Mouse (Mus musculus): ENCODE results near the gene Igf2r. TPM values are rescaled to one million over a fixed set of nuclear protein-coding genes. Genes with fewer than 3 reads are reported as not detected.
"Not testable (repeated sequence)": the region's sequence is repeated elsewhere in the genome, so short reads cannot be mapped to it uniquely, and the experiment has no call there.

Gene Igf2r
- polyA plus RNA-seq, 1 experiment from 2014 or later = 20.5 TPM

DNA sequence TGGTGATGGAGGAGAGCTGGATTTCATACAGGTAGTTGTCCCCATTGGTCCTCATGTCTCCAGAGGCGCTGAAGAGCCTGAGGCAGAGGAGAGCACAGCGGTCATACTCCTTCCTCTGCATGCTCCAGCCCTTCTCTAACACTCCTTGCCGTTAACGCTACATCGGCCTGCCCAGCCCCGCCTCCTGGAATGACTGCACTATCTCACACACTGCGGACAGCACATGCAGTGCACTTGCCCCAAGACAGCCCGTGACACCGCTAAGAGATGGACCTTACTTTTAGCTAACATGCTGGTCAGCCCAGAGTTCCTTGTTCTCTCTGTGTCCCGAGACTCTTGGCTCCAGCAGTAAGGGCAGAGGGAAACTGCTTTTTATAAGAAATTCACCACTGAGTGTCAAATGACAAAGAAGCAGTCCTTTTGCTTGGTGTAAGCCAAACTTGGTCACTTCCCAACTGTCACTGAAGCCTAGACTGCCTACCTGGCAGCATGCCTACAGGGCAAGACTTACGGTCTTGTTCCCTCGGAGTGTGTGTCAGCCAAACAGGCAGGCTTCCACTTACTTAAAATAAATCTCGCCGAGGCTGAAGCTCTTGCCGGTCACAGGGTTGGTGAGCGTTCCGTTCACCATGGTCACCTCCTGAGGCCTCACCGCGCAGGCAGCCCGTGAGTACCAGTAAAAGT, 80.9 kb downstream of the Igf2r start:
- Histone ChIP-seq H3K4me1 (no peaks in the 10 kb centered on the region), H3K27ac (no peak overlapping the region), H3K36me3 (replicated peaks) (peaks cover 100% of the 10 kb centered on the region), H3K4me3 (no peak overlapping the region), H3K9me3 (no peaks in the 10 kb centered on the region), H3K27me3 (ENCODE audit: poor library complexity, severe bottlenecking) (no peaks in the 10 kb centered on the region)
- 96% methylated on average over 20 of the region's 20 CpGs for WGBS
- DNase-seq (ENCODE audit: extremely low spot score, low spot score) = no peak

DNA sequence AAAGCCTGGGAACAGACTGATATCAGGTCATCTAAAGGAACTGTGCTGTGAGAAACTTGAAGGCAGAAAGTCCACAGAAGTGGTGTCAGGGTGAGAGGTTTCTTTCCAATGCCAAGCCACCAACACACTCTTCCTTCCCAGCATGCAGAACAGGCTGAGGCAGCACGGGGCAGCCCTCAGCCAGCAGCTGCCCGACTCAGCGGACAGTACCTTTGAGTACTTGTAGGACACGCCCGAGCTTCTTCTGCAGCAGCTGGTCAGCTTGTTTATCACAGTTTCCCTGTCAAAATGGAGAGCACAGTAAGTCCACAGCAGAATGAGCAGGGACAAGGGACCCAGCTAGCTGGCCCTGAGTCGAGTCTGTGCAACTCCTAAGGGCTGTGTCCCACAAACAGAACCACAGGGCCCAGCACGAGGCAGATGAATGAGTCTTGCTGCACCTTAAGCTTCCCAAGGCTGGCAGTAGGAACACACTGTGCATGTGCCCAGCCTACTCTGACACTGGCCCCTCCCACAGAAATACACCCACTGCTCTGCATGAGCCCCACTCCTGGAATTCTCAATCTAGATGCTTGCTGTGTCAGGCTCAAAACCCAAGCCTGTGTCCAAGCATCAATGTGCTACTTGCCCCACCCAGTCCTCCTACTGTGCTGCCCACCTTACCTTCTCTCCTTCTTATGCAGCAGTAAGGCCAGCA, 84.4 kb downstream of the Igf2r start:
- DNase-seq (ENCODE audit: extremely low spot score, low spot score) = no peak
- Histone ChIP-seq H3K4me1 (no peaks in the 10 kb centered on the region), H3K9me3 (no peaks in the 10 kb centered on the region), H3K27ac (no peak overlapping the region), H3K27me3 (ENCODE audit: poor library complexity, severe bottlenecking) (no peaks in the 10 kb centered on the region), H3K4me3 (no peak overlapping the region), H3K36me3 (replicated peaks) (peaks cover 97% of the 10 kb centered on the region)
- WGBS = 94% methylated on average over 7 of the region's 7 CpGs

DNA sequence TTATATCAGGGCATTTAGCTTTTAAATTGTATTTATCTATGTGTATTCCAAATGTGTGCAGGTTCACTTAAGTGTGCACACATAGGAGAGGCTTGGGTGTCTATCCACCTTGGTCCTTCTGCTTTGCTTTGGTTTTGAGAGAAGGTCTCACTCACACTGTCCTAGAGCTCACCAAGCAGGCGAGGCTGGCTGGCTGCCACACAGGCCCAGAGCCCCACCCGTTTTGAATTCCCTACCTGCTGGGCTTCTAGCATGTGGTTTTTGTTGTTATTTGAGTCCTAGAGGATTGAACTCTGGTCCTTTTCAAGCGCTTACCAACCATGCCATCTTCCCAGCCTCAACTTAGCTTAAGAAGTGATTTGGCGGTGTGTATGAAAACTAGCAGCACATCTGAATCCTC, 85.1 kb downstream of the Igf2r start:
- no peaks in the 10 kb centered on the region for H3K4me1 ChIP-seq
- H3K27me3 ChIP-seq (ENCODE audit: poor library complexity, severe bottlenecking) = no peaks in the 10 kb centered on the region
- peaks cover 3% of the 10 kb centered on the region; the same call in 1 of the 2 replicates for H3K9me3 ChIP-seq
- WGBS = 85% methylated on average over 4 of the region's 4 CpGs
- no peak for DNase-seq (ENCODE audit: extremely low spot score, low spot score)
- H3K4me3 ChIP-seq = no peak overlapping the region
- H3K36me3 ChIP-seq (replicated peaks) = peaks cover 93% of the 10 kb centered on the region
- H3K27ac ChIP-seq = no peak overlapping the region

DNA sequence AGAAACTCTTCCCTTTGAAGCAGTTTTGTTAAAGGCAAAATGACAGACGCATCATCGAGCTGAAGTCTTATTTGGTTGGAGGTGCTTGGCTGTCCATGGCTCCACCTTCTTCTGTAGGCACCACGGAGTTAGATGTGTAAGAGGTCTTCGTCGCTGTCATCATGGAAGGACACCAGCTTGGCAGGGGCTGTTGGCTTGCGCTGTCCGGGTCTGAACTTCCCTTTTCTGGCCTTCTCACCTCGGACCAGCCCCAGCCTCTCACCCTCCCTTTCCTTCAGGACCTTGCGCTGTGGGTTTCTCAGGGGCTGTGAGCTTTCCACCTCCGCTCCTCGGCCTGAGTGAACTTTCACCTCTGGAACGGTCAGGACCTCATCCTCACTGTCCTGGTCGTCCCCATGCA, 85.9 kb downstream of the Igf2r start:
- H3K4me1 ChIP-seq = no peaks in the 10 kb centered on the region
- H3K4me3 ChIP-seq = no peak overlapping the region
- H3K9me3 ChIP-seq = peaks cover 5% of the 10 kb centered on the region; the same call in 1 of the 2 replicates
- H3K27me3 ChIP-seq (ENCODE audit: poor library complexity, severe bottlenecking) = no peaks in the 10 kb centered on the region
- peaks cover 85% of the 10 kb centered on the region for H3K36me3 ChIP-seq (replicated peaks)
- H3K27ac ChIP-seq = no peak overlapping the region
- DNase-seq (ENCODE audit: extremely low spot score, low spot score) = no peak
- whole genome bisulfite sequencing = 95% methylated on average over 13 of the region's 13 CpGs

DNA sequence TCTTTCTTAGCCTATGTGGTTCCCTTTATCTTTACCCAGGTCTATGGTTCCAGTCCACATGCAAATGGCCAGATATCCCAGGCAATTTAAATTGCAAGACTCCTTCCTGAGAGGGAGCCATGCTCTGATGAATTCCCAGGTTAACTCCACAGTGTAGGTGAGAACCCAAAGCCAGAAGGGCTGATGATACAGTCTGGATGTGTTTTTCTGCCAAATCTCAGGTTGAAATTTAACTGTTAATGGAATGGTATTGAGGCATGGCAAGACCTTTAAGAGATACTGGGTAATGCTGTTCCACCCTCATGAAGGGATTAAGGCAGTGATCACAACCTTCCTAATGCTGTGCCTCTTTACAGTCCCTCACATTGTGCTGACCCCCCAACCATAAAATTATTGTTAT, 91.2 kb downstream of the Igf2r start:
- Histone ChIP-seq H3K27me3 (ENCODE audit: poor library complexity, severe bottlenecking) (no peaks in the 10 kb centered on the region), H3K27ac (no peak overlapping the region), H3K4me1 (no peaks in the 10 kb centered on the region), H3K9me3 (peaks cover 5% of the 10 kb centered on the region; the same call in 1 of the 2 replicates), H3K36me3 (replicated peaks) (peaks cover 31% of the 10 kb centered on the region), H3K4me3 (no peak overlapping the region)
- no peak for DNase-seq (ENCODE audit: extremely low spot score, low spot score)

DNA sequence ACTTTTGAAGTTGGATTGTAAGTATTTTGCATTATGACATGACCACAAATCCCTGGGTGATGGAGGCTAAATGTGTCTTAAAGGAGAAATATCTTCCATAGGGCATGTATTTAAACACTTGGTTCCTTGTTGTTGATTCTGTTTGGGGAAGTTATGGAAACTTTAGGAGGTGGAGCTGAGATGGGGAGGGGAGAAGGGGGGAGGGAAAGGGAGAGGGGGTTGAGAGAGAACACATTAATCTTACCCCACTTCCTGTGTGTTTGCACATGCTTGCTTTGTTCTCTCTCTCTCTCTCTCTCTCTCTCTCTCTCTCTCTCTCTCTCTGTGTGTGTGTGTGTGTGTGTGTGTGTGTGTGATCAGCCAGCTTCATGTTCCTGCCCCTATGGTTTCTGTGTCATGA, 92.3 kb downstream of the Igf2r start:
- Histone ChIP-seq H3K27ac (no peak overlapping the region), H3K36me3 (replicated peaks) (peaks cover 21% of the 10 kb centered on the region), H3K9me3 (peaks cover 5% of the 10 kb centered on the region; the same call in 1 of the 2 replicates), H3K4me1 (no peaks in the 10 kb centered on the region), H3K27me3 (ENCODE audit: poor library complexity, severe bottlenecking) (no peaks in the 10 kb centered on the region), H3K4me3 (no peak overlapping the region)
- no peak for DNase-seq (ENCODE audit: extremely low spot score, low spot score)

DNA sequence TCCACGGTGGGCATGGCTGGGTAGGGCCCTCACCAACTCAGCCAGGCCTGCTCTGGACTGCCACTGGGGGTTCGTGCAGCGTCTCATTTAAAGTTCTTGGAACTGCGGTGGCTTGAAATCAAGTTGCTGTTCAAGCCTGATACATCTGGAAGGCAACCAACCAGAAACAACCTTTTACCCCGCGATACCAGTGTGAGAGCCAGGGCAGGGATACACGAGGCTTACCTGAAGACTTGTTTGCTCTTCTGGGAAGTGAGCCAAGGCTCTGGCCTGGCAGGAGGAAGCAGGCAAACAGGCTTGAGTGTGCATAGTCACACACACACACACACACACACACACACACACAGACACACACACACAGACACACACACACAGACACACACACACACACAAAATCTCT, 93.8 kb downstream of the Igf2r start, which contains the start of gene Slc22a1:
TSS of gene Slc22a1 (minus strand) at position 184 of the 400 bp plus-strand sequence.
- H3K4me1 ChIP-seq = no peaks in the 10 kb centered on the region
- WGBS = 95% methylated on average over 7 of the region's 7 CpGs

DNA sequence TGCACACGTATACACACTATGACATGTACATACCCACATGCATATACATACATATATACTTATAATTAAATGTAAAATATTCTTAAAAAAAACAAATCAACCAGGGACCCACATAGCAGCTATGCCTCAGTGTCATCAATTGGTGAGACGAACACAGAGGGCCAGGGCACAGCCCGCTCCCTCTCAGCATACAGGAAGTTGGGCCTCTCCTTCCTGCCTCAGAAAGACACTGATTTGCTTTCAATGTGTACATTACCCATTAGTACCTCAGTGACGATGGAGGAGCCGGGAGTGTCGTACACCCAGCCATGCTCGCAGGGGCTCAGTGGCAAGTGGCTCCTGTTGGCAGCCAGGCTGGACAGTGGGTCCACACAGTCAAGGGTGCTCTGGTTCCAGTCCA, 94.5 kb downstream of the Igf2r start:
- not testable (repeated sequence) for H3K4me1 ChIP-seq; H3K27me3 ChIP-seq (ENCODE audit: poor library complexity, severe bottlenecking); H3K36me3 ChIP-seq (replicated peaks); DNase-seq (ENCODE audit: extremely low spot score, low spot score); H3K9me3 ChIP-seq; H3K4me3 ChIP-seq; H3K27ac ChIP-seq
- 87% methylated on average over 7 of the region's 7 CpGs for WGBS

More for the DNA sequence above, 93.8 kb downstream of the Igf2r start, which contains the start of gene Slc22a1:
- no peak for DNase-seq (ENCODE audit: extremely low spot score, low spot score)
- Histone ChIP-seq H3K27me3 (ENCODE audit: poor library complexity, severe bottlenecking) (no peaks in the 10 kb centered on the region), H3K36me3 (replicated peaks) (peaks cover 9% of the 10 kb centered on the region), H3K4me3 (no peak within 1 kb of the TSS), H3K9me3 (peaks cover 5% of the 10 kb centered on the region; the same call in 1 of the 2 replicates), H3K27ac (no peak within 1 kb of the TSS)

DNA sequence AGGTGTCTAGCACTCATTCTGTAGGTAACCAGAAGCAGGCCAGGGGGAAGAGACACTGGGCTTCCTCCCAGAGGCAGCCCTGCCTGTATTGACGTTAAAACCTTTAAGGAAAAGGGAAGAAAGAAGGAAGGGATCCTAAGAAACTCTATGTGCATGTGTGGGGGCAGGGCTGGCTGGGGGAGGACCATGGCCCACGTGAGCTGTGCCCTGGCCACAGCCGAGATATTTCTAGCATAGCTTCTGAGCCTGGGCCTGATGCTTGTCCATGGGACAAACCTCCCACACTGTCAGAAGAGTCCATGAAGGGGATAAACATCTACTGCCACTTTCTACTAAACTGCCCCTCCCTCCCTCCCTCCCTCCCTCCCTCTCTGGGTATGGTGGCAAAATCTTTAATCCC, 95.6 kb downstream of the Igf2r start:
- WGBS = 68% methylated on average over 3 of the region's 3 CpGs
- no peak for DNase-seq (ENCODE audit: extremely low spot score, low spot score)
- Histone ChIP-seq H3K9me3 (no peaks in the 10 kb centered on the region), H3K36me3 (replicated peaks) (no peaks in the 10 kb centered on the region), H3K27me3 (ENCODE audit: poor library complexity, severe bottlenecking) (no peaks in the 10 kb centered on the region), H3K4me3 (no peak overlapping the region), H3K27ac (no peak overlapping the region), H3K4me1 (0 out of 2 replicates have a peak, but pooled peaks cover 3% of the 10 kb centered on the region)

DNA sequence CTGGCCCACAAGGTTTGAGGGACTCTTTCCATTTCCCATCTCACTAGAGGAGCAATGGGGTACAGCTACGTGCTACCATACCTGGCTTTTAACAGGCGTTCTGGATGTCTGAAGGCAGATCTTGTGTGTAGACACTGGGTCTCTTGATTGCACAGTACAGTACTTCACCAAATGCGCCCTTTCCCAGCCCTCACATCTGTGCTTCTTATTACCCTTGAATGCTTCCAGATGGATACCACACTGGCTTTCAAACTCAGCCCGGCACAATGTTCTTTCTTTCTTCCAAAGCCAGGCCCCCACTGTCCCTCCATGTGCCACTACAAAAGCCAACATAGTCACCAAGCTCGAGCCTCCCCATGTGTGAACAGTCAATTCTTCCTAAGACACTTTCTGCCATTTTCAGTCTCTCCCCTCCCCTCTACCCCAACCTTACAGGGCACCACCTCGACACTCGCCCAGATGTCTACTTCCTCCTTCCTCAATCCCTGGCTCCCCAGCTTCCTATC, 97.1 kb downstream of the Igf2r start:
- 75% methylated on average over 7 of the region's 7 CpGs for WGBS
- Histone ChIP-seq H3K9me3 (no peaks in the 10 kb centered on the region), H3K4me1 (0 out of 2 replicates have a peak, but pooled peaks cover 3% of the 10 kb centered on the region), H3K36me3 (replicated peaks) (no peaks in the 10 kb centered on the region), H3K4me3 (no peak overlapping the region), H3K27ac (no peak overlapping the region), H3K27me3 (ENCODE audit: poor library complexity, severe bottlenecking) (no peaks in the 10 kb centered on the region)
- no peak for DNase-seq (ENCODE audit: extremely low spot score, low spot score)

DNA sequence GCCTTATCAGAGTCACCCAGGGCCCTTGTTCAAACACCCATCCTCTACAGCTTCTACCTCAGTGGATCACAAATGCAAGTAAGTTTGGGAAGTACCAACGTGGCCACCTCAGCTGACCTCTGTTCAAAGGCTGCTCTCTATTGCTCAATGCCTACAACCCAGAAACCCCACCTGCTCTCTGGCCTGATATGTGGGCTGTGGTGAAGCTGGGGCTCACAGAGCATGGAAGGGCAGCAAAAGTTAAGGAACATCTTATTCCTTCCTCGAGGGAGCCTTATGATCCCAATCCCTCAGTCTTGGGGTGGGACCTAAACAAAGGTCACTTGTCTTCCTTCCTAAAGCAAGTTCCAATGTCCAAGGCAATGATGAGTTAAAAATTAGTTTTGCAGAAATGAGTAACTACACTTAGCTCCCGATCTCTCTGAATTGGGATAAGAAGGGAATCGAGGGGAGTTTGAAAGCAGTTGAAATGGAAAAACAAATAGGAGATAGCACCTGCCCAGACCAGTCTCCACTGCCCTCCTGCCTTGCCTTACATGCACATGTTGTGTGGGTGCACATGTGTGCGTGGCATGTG, 98.3 kb downstream of the Igf2r start:
- DNase-seq (ENCODE audit: extremely low spot score, low spot score) = no peak
- WGBS = 90% methylated on average over 5 of the region's 5 CpGs
- Histone ChIP-seq H3K27me3 (ENCODE audit: poor library complexity, severe bottlenecking) (no peaks in the 10 kb centered on the region), H3K9me3 (no peaks in the 10 kb centered on the region), H3K36me3 (replicated peaks) (no peaks in the 10 kb centered on the region), H3K27ac (no peak overlapping the region), H3K4me1 (0 out of 2 replicates have a peak, but pooled peaks cover 3% of the 10 kb centered on the region), H3K4me3 (no peak overlapping the region)

DNA sequence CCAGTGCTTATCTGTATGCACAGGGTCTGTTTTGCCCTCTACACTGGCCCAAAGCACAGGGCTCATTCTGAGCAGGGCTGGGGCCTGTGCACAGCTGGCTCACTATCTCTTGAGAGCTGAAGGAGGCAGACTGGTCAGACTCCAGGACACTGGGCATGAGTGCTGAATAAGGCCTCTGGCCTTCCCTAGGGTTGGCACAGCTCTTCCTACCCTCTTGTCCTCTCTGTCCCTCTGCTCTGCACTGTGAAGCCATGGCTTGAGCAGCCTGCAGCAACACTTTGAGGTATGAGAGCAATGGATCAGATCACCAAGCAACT, 100.1 kb downstream of the Igf2r start:
- no peaks in the 10 kb centered on the region for H3K9me3 ChIP-seq
- 0 out of 2 replicates have a peak, but pooled peaks cover 3% of the 10 kb centered on the region for H3K4me1 ChIP-seq
- no peak for DNase-seq (ENCODE audit: extremely low spot score, low spot score)
- 0 out of 2 replicates have a peak overlapping the region, but pooled peaks have one; percentile 44 for H3K27ac ChIP-seq
- no peaks in the 10 kb centered on the region for H3K36me3 ChIP-seq (replicated peaks)
- no peaks in the 10 kb centered on the region for H3K27me3 ChIP-seq (ENCODE audit: poor library complexity, severe bottlenecking)
- H3K4me3 ChIP-seq = no peak overlapping the region

All from forebrain, embryonic 10.5 days (tissue).